Mouse (Mus musculus) erythroid progenitor cell, adult 5-6 weeks (primary cell): ENCODE data around the gene Fam183b. TPM values are rescaled to one million over a fixed set of nuclear protein-coding genes. Genes with fewer than 3 reads are reported as not detected.
"Not testable (repeated sequence)": the region's sequence is repeated elsewhere in the genome, so short reads cannot be mapped to it uniquely, and the experiment has no call there.

Experiments
- ATAC-seq: replicated peaks from 2 replicates; pipeline ENCODE4 v1.8.0; 2016; ENCODE audit warnings: moderate number of reproducible peaks, mild to moderate bottlenecking, moderate TSS enrichment, inconsistent platforms; ENCODE audit not compliant: poor library complexity, low FRiP score, severe bottlenecking
- total RNA-seq, 2 experiments: library from RNA; stranded (forward) in 1 of 2; stranded (reverse) in 1 of 2; fragments of 150-400 nt in 1 of 2; fragments of 186-747, 209-891 nt in 1 of 2; gene quantifications; 2 replicates each; pipeline versions ENCODE4 v1.2.3 to v1.2.4; 2015 to 2017; ENCODE audit warnings: low replicate concordance in 2 of 2

Fam183b gene
- total RNA-seq (2015; ENCODE audit: low replicate concordance): not detected in 2 replicates
- not detected in 2 replicates for total RNA-seq (2017; ENCODE audit: low replicate concordance)

DNA sequence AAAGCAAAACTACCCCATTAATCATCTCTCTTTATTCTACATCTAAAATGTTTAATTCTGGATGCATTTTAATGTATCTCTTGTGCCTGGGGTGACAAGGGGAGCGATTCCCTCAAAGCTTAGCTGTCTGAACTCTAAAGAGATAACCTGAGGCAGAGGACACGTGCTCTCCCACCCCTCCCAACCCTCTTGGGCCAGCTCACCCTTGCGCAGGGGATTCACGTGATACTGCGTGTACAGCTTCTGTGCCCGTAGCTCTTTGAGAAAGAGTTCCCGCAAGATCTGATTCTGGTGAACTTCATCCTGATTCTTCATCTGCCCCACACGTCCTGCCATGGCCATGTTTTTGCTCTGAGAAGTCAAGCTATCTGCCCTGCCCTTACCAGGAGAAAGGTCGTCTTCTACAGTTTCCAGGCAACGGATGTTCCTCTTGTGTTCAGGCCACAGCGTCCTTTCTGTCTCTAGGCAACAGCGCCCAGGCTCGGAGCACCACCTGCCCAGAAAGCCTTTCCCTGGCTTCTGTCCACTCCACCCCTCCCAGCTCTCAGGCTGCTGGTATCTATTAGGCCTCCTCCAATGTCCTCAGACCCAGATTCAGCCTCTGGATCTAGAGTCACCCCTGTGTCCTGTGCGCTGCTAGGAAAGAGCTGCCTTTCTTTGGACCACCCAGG, at the start of gene Fam183b:
TSS of gene Fam183b (minus strand) at position 403 of the 671 bp plus-strand sequence.
- ATAC-seq: no peak

DNA sequence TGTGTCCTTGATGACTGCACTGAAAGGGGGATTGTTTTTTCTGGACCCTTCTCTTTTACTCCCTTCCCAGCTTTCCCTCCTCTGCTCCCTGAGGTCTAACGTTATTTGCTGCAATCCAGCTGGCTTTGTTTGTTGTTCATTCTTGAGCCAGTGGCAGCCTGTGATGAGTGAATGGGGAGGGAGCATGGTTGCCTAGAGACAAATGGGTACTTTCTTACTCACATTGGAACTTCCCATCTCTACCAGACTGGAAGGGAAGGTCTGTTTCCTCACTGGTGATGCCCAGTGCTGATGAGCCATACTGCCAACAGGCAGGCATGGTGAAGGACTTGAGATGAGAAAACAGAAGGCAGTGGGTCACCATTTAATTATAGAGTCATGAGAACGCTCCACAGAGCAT, 48.0 kb upstream of the Fam183b start:
- ATAC-seq: no peak

DNA sequence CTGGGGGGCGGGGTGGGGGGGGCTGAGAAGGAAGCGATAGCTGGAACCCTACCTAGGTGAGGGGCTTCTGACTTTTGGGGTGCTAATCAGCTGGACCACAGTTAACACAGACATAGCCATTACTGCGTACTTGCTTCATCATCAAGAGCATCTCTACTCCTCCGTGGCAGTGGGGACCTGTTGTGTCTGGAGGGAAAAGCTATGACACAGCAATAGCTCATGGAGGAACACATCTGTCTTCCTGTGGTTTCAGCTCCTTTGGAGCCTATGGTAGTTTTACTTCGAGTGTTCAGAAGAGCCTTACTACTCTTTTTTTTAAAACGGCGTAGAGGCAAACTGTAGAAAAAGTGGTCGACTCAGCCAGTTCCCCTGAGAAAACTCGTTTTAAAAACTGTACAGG, 45.9 kb upstream of the Fam183b start:
- no peak for ATAC-seq

DNA sequence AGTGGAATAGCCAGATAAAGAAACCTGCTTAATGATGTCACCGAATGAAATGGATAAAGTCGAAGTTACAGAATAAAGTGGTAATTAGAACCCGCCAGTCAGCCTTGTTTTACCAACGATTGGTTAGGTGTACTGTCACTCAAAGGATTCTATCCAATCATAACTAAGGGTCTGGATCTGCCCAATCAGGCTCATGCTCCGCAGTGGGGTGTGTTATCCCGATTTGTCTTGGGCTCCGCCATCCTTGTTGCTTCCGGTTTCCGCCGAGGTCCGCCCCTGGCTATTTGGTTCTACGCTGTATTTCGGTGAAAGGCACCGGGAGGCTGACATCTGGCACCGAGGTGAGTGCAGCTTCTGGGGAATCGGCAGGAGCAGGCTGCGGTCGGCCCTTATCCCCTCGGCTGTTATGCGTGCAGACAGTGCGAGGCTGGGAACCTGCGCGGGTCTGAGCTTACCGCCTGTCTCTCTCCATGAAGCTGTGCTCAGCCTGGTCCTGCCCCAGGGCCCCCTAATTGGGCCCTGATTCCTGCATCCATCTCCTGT, 45.2 kb upstream of the Fam183b start, which contains the start of gene Gm12258:
TSS of gene Gm12258 (plus strand) at position 240 of the 543 bp plus-strand sequence.
- ATAC-seq: peak; percentile 99

DNA sequence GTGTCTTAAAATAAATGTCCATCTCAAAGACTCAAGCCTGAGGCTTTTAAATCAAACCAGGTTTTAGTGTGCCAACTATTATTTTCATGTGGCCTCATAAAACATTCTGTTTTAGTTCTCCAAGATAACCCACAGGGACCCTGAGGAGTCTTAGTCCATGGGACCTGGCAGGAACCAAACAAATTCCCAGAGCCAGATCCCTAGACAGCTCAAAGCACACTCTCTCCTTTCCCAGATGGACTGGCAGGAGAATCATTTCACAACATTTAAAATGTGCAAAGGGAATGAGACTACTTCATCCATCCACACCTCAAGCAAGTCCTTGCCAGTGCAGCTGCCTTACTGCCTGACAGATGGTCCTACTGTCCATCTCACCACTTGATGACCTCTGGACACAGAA, 37.2 kb upstream of the Fam183b start, which contains the start of gene Olfr311:
TSS of gene Olfr311 (plus strand) at position 301 of the 400 bp plus-strand sequence.
- ATAC-seq: not testable (repeated sequence)

DNA sequence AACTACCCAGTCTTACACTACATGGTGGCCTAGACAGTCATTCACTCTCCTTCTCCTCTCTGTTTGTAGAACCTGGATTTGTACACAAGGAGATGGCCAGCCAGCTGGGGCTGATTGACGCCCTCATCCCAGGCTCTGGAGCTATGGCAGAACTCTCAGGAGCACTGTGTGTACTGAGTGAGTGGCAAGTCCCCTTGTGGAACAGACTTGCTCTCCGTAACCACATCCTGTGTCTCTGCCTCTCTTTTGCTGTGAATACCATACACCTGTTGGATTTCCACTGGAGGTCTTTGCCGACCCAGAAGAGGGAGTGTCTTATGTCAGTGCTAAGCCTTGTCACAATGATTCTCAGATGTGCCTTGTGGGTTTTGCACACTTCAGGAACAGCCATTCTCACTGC, 30.8 kb upstream of the Fam183b start:
- ATAC-seq: 0 out of 2 replicates have a peak, but pooled peaks have one; percentile 46

DNA sequence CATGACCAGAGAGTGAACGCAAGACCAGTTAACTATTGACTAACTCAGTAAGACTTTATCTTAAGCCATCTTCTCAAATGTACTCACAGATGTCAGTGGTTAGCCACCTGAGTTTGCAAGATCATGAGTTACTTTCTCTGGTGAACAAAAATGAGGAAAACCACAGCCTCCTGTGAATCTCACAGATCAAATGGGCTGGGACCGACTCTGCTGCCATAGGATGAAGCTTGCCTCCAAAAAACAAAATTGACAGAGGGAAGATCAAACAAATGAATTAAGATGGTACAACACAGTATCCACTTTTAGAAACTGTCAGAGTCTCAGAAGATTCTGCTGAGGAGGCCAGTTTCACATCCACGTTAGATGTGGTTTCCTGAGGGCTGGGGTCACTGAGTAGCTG, 28.0 kb upstream of the Fam183b start:
- ATAC-seq: no peak

DNA sequence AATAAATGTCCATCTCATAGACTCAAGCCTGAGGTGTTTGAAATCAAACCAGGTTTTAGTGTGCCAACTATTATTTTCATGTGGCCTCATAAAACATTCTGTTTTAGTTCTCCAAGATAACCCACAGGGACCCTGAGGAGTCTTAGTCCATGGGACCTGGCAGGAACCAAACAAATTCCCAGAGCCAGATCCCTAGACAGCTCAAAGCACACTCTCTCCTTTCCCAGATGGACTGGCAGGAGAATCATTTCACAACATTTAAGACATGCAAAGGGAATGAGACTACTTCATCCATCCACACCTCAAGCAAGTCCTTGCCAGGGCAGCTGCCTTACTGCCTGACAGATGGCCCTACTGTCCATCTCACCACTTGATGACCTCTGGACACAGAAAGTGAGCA, 27.2 kb upstream of the Fam183b start, which contains the start of gene Olfr312:
TSS of gene Olfr312 (plus strand) at position 301 of the 400 bp plus-strand sequence.
- not testable (repeated sequence) for ATAC-seq

DNA sequence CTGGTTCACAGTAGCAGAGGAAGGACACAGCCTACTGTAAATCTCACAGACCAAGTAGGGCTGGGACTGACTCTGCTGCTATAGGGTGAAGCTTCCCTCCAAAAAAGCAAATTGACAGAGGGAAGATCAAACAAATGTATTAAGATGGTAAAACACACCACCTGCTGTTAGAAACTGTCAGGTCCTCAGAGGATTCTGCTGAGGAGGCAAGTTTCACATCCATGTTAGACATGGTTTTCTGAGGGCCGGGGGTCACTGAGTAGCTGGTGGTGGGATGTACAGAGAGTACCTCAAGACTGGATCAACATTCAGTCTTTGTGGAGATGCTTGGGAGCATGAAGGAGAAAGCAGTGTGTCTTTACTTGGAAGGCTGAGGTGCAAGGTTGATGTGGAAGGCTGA, 13.9 kb upstream of the Fam183b start:
- no peak for ATAC-seq

DNA sequence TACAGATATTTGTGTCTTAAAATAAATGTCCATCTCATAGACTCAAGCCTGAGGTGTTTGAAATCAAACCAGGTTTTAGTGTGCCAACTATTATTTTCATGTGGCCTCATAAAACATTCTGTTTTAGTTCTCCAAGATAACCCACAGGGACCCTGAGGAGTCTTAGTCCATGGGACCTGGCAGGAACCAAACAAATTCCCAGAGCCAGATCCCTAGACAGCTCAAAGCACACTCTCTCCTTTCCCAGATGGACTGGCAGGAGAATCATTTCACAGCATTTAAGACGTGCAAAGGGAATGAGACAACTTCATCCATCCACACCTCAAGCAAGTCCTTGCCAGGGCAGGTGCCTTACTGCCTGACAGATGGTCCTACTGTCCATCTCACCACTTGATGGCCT, 12.9 kb upstream of the Fam183b start, which contains the start of gene Olfr313:
TSS of gene Olfr313 (plus strand) at position 301 of the 400 bp plus-strand sequence.
- not testable (repeated sequence) for ATAC-seq

DNA sequence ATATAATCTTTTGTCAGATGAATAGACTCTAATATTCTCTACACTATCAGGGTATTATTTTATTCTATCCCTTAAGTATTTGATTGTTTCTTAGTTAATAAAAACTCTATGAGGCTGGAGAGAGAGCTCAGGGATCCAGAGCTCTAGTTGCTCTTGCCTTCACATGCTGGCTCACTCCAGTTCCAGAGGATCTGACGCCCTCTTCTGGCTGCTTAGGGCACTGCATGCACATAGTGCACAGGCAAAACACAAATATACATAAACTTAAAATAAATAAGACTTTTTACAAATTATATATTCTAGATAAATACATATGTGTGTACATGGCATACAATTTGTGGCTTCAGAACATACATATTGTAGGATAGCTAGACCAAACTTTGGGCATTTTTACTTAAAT, 10.2 kb upstream of the Fam183b start:
- no peak for ATAC-seq

DNA sequence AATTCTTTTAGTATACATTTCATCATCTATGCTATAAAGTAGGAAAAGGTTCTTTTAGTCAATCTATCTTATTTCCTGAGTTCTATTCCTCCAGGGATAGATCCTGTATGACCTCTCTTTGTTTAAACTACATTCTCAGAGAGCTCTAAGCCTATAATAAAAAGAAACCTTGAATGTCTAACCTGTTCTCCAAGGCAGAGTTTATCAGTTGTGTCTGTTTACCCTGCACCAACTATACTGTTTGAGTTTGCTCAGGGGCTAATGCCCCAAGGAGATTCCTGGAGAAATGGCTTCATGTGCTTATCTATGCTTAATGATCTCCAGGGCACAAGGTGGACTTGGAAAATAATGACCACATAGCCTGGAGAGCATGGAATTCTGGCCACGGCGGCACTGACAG, 2.6 kb upstream of the Fam183b start:
- no peak for ATAC-seq

DNA sequence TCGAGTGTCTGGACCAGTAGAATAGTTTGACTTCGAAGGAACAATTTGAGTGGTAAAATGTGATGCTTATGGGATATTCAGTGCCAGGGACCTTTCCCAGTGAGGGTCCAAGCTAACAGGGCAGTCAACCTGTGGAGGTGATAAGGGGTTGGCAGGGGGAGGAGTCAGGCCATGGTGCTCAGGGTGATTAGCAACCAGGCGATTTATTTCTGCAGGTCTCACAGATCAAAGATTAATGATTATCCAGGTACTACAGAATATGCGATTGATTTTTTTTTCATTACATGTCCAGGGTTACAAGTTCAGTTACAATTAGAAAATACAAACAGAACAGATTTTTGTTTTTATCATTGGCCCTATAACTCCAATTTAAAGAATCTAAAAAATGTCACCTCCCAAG, 2.1 kb upstream of the Fam183b start:
- no peak for ATAC-seq

DNA sequence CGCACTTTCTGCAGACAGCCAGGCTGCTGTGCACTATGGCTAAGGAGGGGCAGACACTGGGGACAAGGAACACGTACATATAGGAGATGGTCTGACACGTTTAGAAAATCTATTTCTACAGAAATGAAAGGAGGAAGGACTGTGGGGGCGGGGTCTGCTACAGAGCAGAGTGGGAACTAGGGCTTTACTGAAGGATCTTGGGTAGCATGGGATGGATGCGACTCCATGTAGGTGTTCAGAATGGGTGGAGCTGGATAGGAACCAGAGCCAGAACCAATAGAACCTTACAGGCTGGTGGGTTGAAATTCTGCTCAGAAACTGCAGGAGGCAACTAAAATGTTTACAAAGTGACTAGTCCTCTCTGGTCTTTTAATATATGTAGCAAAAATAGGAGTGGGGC, 2.0 kb downstream of the Fam183b start:
- no peak for ATAC-seq

DNA sequence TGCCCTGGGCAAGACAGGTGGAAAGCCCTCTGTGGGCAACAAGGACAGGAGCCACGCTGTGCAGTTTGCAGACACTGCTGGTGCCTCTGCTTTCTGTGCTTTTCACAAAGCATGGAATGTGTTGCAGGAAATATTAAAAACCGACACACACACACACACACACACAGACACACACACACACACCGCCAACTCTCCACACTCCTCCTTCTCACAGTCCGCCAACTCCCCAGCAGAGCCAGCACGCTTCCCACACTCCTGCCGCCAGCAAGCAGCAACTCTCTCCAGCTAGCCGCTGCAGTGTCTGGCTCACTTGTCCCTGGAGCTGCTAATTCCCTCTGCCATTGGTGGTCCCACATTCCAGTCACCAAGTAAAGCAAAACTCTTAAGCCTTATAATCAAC, 4.9 kb downstream of the Fam183b start:
- no peak for ATAC-seq

DNA sequence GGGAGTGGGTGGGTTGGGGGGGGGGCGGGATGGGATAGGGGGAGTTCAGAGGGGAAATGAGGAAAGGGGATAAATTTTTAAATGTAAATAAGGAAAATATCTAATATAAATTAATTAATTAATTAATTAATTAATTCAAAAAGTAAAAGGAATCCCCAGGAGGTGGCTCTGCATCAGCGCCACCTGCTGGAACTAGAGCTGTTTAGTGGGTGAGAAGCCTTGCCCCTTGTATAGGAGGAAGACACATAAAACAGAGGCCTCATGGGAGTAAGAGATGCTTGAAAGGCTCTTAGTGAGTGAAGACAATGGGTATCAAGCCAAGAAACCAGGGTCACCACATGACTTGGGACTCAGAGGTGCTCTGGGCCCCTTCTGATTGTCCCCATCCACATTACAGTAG, 5.9 kb downstream of the Fam183b start:
- no peak for ATAC-seq

DNA sequence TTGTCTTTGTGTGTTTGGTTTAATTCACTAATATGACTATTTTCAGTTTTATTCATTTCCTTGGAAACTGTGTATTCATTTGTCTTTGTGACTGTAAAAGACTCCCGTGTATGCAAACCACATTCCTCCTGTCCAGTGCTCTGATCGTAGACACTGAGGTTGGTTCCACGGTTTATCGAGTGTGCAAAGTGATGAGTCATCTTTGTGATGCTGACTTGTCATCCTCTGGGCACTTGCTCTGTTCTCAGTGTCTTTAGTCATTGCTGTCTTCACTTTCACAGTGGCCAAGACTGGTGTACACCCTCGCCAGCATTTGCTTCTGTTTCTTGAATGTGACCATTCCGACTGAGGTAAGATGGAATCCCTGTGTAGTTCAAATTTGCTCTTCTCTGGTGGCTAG, 11.1 kb downstream of the Fam183b start:
- 0 out of 2 replicates have a peak, but pooled peaks have one; percentile 46 for ATAC-seq

DNA sequence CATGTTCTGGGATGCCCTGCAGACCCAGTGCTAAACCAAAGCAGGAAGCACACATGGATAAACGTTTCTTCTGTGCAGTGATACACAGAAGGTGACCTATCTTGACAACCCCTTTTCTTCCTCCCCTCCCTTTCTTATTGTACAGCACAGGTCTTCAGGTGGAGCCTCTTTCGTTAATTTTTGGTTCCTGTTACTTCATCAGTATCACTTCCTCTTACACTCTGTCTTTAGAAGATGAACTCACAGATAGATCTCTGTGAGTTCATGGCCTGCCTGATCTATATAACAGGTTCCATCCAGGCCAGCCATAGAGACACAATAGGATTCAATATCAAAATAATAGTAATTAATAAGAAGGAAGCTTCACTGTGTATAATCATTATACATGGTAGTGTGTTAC, 11.7 kb downstream of the Fam183b start:
- no peak for ATAC-seq

DNA sequence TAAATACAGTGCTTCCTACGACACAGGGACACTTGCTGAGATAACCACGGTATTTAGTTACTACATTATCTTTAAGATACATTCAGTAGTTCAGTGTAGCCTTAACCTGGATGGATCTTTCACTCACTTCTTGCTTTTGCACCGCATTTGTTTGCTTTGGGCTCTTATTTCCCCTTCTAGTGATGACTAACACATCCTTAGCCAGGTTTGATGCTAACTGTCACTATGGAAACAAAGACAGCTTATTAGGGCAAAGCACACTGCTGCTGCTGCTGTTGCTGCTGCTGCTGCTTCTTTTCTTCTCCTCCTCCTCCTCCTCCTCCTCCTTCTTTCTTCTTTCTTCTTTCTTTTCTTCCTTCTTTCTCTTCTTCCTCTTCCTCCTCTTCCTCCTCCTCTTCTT, 12.2 kb downstream of the Fam183b start:
- no peak for ATAC-seq

DNA sequence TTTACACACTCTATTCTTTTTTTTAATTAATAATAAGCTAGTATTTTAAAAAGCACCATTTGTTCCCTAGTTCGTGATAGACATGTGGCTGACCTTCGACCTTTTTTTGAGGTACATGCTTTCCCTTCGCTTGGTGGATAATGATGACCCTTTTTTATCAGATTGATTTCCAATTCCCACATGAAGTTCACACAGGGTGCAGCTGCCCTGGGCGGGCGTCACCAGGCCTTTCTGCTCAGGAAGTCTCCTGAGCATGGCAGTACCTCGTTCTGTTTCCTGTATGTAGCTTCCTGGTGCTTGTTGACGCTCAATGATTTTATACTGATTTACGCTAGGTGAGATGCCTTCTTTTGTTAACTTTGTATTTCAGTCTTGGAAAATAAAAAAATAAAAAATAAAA, 13.4 kb downstream of the Fam183b start:
- no peak for ATAC-seq

DNA sequence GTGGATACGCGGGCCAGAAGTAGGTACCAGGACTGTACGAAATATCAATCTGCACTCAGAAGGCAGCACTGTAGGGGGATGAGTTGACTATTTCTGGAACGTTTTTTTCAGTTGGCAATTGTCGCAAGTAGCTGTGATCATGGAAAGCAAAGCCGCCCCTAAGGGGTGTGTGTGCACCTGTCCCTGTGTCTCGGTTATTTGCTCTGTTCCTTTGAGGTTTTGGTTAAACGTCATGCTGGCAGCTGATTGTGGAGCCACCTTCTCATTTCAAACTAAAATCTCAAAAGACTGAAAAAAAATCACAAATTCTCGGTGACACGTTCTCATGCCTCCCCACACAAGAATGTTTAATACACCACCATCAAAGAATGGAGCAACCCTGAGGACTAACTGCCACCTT, 14.1 kb downstream of the Fam183b start:
- no peak for ATAC-seq
